Comparison of ENCODE assay signal across 15 mouse cellular contexts in genomic region chr2:154863672-154864071, GRCm38 (mm10). TPM values are rescaled to one million over a fixed set of nuclear protein-coding genes. Genes with fewer than 3 reads are reported as not detected.
A peak's percentile ranks its signal among the peaks of the same experiment; 100 is the strongest.
DNase-seq lines count a peak whose midpoint lies in the region.
"Had no signal": no experiment of that assay in that cellular context is flagged by ENCODE, and none has a peak within 500 bp of the region (broad histone marks: within the 10 kb centered on the region; RNA-seq: fewer than 3 reads in every experiment).

No protein-coding gene starts in this region.

- DNase-seq in layer of hippocampus, adult 18-20 months (ENCODE audit: low spot score in 2 of 2) = peak; percentile 6 to 35
- no peak for DNase-seq in layer of hippocampus, adult 11-12 months (ENCODE audit: low spot score)
- DNase-seq in left cerebral cortex, adult 18-20 months (ENCODE audit: low spot score in 2 of 2) = peak; percentile 9 to 28
- no peak for DNase-seq in left cerebral cortex, postnatal 4 days
- DNase-seq in right cerebral cortex, postnatal 14 days = peak; percentile 10
- no peak for DNase-seq in right cerebral cortex, postnatal 4 days
- DNase-seq in spleen, adult 18-20 months = no peak
- DNase-seq: adrenal gland, adult 2 months; adrenal gland, postnatal 25 days; cerebellum, adult 2 months; cerebellum, postnatal 10 days; embryo, embryonic 11 days; gastrocnemius, adult 2 months; gastrocnemius, postnatal 25 days; heart, postnatal 36 days had no signal

- intact Hi-C loops in left cerebral cortex, postnatal 4 days (cut with DNase I) = no loop called here

RNA-seq across cellular contexts. Expression of gene Eif2s2, which starts 29.1 kb away (rescaled TPM):
- 10 to 100 TPM; 47.9 to 50.0 TPM for total RNA-seq in layer of hippocampus, adult 18-20 months (2021)
- total RNA-seq in left cerebral cortex, adult 18-20 months (2021) = 10 to 100 TPM; 47.3 to 50.2 TPM
- total RNA-seq in left cerebral cortex, postnatal 4 days (2021) = 10 to 100 TPM; 94.1 to 99.9 TPM

Comparison
In these comparisons a context has a peak if more than half of its experiments do, and no peak if none do; other contexts are left out.
1. DNase-seq: peak in layer of hippocampus, adult 18-20 months (2 of 2), left cerebral cortex, adult 18-20 months (2 of 2) and right cerebral cortex, postnatal 14 days (single experiment); none in layer of hippocampus, adult 11-12 months (single experiment), left cerebral cortex, postnatal 4 days (single experiment), right cerebral cortex, postnatal 4 days (single experiment) and spleen, adult 18-20 months (0 of 2).